Mouse (Mus musculus) ES-E14 (cell line): ENCODE data around the gene Ggt1.

Experiments used
- HCFC1 ChIP-seq: IDR thresholded peaks from 2 replicates; pipeline ENCODE4 v1.6.1; 2012; ENCODE audit warnings: low read length, inconsistent platforms, borderline replicate concordance; ENCODE audit not compliant: insufficient read depth
- MAFK ChIP-seq: IDR thresholded peaks from 2 replicates; pipeline ENCODE4 v1.6.1; 2014; ENCODE audit warnings: mild to moderate bottlenecking, low read depth, low read length, inconsistent platforms; ENCODE audit not compliant: insufficient read depth
- ZC3H11A ChIP-seq: IDR thresholded peaks from 2 replicates; pipeline ENCODE4 v1.6.1; 2012; ENCODE audit warnings: low read depth, mild to moderate bottlenecking, inconsistent platforms, low read length, borderline replicate concordance
- ZNF384 ChIP-seq: IDR thresholded peaks from 2 replicates; pipeline ENCODE4 v1.6.1; 2012; ENCODE audit warnings: low read depth, low read length, inconsistent platforms

GRCm38 (mm10) chr10:75635019-75635692 lies 73.8 kb downstream of the Ggt1 start:
- TF ChIP-seq ZC3H11A = no peak
- TF ChIP-seq HCFC1 = no peak
- TF ChIP-seq ZNF384 = no peak
- TF ChIP-seq MAFK = no peak
